Mouse (Mus musculus): ENCODE measurements around the gene Zbtb39. TPM values are rescaled to one million over a fixed set of nuclear protein-coding genes. Genes with fewer than 3 reads are reported as not detected.

Gene Zbtb39
- polyA plus RNA-seq, 1 experiment from 2014 or later: 2.5 TPM

Other genes starting within 250 kb of the Zbtb39 start
- gene Stac3, start 237.9 kb upstream of the Zbtb39 start, polyA plus RNA-seq (2016; fragmentation: Nextera tagmentation; extraction: Ambion mirVana): 0.50 and 1.1 TPM in 2 replicates
- gene Ndufa4l2, start 224.6 kb upstream of the Zbtb39 start, polyA plus RNA-seq (2016; fragmentation: Nextera tagmentation; extraction: Ambion mirVana): 19.5 and 24.4 TPM in 2 replicates
- 80.4 and 83.8 TPM in 2 replicates for gene Shmt2, start 217.1 kb upstream of the Zbtb39 start, polyA plus RNA-seq (2016; fragmentation: Nextera tagmentation; extraction: Ambion mirVana)
- gene Nxph4, start 205.0 kb upstream of the Zbtb39 start, polyA plus RNA-seq (2016; fragmentation: Nextera tagmentation; extraction: Ambion mirVana): 0.33 and 0.65 TPM in 2 replicates
- gene Lrp1, start 118.4 kb upstream of the Zbtb39 start, polyA plus RNA-seq (2016; fragmentation: Nextera tagmentation; extraction: Ambion mirVana): 43.3 and 46.1 TPM in 2 replicates
- 27.8 and 28.2 TPM in 2 replicates for gene Stat6, start 96.6 kb upstream of the Zbtb39 start, polyA plus RNA-seq (2016; fragmentation: Nextera tagmentation; extraction: Ambion mirVana)
- gene Nemp1, start 72.6 kb upstream of the Zbtb39 start, polyA plus RNA-seq (2016; fragmentation: Nextera tagmentation; extraction: Ambion mirVana): 8.9 and 9.2 TPM in 2 replicates
- gene Nab2, start 71.0 kb upstream of the Zbtb39 start, polyA plus RNA-seq (2016; fragmentation: Nextera tagmentation; extraction: Ambion mirVana): 13.4 and 13.7 TPM in 2 replicates
- gene Myo1a, start 34.4 kb upstream of the Zbtb39 start, polyA plus RNA-seq (2016; fragmentation: Nextera tagmentation; extraction: Ambion mirVana): 0.22 and 0.32 TPM in 2 replicates
- gene Tac2, start 15.1 kb upstream of the Zbtb39 start, polyA plus RNA-seq (2016; fragmentation: Nextera tagmentation; extraction: Ambion mirVana): 4.4 and 16.9 TPM in 2 replicates
- gene Gpr182, start 12.2 kb downstream of the Zbtb39 start, polyA plus RNA-seq (2016; fragmentation: Nextera tagmentation; extraction: Ambion mirVana): 22.2 and 23.4 TPM in 2 replicates
- gene Rdh1, start 20.2 kb downstream of the Zbtb39 start, polyA plus RNA-seq (2016; fragmentation: Nextera tagmentation; extraction: Ambion mirVana): not detected in 2 replicates
- not detected in 2 replicates for gene Rdh16f1, start 20.2 kb downstream of the Zbtb39 start, polyA plus RNA-seq (2016; fragmentation: Nextera tagmentation; extraction: Ambion mirVana)
- 0.06 and 0.10 TPM in 2 replicates for gene Rdh9, start 36.8 kb downstream of the Zbtb39 start, polyA plus RNA-seq (2016; fragmentation: Nextera tagmentation; extraction: Ambion mirVana)
- not detected in 2 replicates for gene Rdh16, start 61.6 kb downstream of the Zbtb39 start, polyA plus RNA-seq (2016; fragmentation: Nextera tagmentation; extraction: Ambion mirVana)
- gene Rdh19, start 110.4 kb downstream of the Zbtb39 start, polyA plus RNA-seq (2016; fragmentation: Nextera tagmentation; extraction: Ambion mirVana): not detected in 2 replicates
- not detected in 2 replicates for gene Rdh16f2, start 126.9 kb downstream of the Zbtb39 start, polyA plus RNA-seq (2016; fragmentation: Nextera tagmentation; extraction: Ambion mirVana)
- not detected in 2 replicates for gene Rdh7, start 149.3 kb downstream of the Zbtb39 start, polyA plus RNA-seq (2016; fragmentation: Nextera tagmentation; extraction: Ambion mirVana)
- gene Sdr9c7, start 159.0 kb downstream of the Zbtb39 start, polyA plus RNA-seq (2016; fragmentation: Nextera tagmentation; extraction: Ambion mirVana): not detected in 2 replicates

Measured in heart, embryonic 12.5 days (tissue).